Mouse (Mus musculus) thymus, postnatal 25 days (tissue): Measurements from ENCODE around the gene Gm10198.

Experiments used
- DNase-seq: peaks from one replicate; pipeline ENCODE4 v3.0.0; 2022

The Gm10198 gene

GRCm38 (mm10) chr13:111592485-111592884, at the start of gene Gm10198:
TSS of gene Gm10198 (plus strand) at chr13:111592785.
- DNase-seq: no peak

DNA sequence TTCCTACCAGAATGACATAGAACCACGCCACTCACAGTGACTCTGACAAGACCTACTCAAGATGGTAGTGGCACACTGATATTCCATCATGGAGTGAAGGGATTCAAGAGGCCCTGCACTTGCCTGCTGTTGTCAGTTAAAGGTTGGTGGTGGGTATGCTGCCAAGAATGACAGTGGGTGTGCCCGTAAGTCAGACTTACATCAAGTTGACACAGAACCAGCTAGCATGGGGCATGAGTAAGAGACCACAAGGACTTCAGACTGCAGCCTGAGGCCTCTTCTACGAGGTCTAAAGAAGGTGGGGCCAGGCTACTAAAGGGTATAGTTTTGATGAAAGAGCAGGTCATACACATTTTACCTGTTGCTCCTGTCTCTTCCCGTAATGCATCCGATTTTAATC, 47.3 kb upstream of the Gm10198 start:
- no peak for DNase-seq

GRCm38 (mm10) chr13:111552769-111553168, 39.8 kb upstream of the Gm10198 start:
- no peak for DNase-seq

DNA sequence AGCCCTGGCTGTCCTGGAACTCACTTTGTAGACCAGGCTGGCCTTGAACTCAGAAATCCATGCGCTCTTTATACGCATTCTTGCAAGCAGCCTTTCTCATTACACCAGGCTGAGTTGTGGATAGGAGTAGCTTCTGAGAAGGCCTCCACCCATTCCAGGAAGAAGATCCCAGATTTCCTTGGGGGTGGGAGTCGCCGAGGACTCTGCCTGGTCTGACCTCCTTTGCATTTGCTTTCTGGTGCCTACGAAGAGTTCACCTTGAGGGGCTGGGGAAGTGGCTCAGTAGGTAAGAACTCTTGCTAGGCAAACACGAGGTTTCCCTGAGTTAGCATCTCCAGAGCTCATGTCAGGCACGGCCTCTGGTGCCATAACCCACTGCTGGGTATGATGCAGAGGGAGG, 39.4 kb upstream of the Gm10198 start:
- DNase-seq: no peak

DNA sequence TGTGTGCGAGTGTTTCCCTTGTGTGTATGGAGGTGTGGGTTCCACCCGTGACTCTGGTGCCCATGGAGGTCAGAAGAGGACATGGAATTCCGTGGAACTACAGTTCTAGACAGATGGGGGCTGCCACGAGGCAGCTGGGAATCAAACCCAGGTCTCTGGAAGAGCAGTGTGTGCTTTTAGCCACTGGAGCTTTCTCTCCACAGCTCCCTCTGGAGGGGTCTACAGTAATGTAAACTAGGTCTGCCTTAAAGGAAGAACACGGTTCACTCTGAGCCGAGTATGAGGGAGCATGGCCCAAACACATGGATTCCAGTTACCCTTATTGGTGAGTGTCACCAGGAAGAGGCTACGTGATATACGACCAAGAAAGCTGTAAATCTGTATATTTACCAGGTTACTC, 38.6 kb upstream of the Gm10198 start:
- no peak for DNase-seq

DNA sequence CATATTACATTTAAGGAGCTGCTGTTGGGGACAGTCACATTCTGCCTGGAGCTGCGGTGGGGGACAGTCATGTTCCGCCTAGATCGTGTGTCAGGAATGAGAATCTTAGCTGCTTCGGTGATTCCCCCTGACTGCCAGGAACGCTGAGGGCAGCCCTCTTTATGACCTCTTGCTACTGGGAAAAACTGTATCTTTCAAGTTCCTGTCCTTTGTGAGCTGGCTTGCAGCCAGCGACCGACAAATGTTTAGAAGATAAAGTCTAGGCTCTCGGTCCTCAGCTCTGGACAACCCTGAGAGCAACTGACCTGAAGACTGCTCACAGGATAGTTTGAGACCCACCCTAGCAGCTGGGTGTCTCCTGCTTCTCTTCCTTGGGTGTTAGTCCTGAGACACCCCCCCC, 37.3 kb upstream of the Gm10198 start:
- no peak for DNase-seq

GRCm38 (mm10) chr13:111556375-111556774, 36.2 kb upstream of the Gm10198 start:
- DNase-seq: no peak

GRCm38 (mm10) chr13:111560152-111560551, 32.4 kb upstream of the Gm10198 start:
- DNase-seq: no peak

DNA sequence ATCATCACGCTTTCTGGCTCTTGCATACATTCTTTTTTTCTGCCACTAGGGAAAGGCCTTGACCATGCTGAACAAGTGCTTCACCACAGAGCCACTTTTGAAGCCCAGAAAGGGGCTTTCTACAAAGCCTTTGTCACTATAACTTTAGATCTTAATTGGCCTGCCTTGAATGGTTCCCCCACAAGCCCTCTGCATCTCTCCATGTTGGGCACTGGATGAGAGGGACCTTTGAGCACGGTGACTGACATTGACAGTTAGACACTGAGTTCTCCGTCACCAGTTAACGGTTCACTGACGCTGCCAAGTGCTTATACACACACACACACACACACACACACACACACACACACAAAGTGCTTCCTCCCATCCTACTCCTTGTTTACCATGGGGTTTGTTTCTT, 30.0 kb upstream of the Gm10198 start:
- DNase-seq: no peak

- DNase-seq: no peak
Measured at GRCm38 (mm10) chr13:111574196-111574595, 18.4 kb upstream of the Gm10198 start.

GRCm38 (mm10) chr13:111577177-111577576, 15.4 kb upstream of the Gm10198 start:
- no peak for DNase-seq

DNA sequence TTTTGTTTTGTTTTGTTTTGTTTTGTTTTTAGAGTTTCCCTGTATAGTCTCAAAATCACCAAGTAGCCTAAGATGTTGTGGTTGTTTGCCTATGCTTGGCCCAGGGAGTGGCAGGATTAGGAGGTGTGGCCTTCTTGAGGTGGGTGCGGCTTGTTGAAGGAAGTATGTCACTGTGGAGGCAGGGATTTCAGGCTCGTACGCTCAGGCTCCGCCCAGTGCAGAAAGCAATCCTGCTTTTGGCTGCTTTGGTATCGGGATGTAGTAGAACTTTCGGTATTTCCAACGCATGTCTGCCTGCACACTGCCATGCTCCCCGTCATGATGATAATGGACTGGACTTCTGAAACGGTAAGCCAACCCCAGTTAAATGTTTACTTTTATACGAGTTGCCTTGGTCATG, 12.5 kb upstream of the Gm10198 start:
- DNase-seq: no peak

DNA sequence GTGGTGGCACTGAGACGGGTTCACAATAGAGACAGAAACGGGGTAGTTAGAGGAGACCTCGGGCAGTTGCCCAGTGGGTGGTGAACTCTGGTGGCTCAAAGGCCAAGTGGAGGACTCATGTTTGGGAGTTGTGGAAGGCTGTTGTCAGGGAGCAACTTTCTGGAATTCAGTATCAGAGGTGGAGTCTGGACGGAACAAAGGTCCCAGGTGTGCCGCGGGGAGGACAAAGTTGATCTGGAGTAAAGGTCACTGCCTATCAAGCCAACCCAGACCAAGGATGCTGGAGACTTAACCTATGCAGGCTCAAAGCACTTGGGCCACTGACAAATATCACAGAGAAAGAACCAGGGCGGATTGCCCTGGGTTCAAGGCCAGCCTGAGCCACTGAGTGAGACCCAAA, 5.5 kb downstream of the Gm10198 start:
- DNase-seq: no peak

DNA sequence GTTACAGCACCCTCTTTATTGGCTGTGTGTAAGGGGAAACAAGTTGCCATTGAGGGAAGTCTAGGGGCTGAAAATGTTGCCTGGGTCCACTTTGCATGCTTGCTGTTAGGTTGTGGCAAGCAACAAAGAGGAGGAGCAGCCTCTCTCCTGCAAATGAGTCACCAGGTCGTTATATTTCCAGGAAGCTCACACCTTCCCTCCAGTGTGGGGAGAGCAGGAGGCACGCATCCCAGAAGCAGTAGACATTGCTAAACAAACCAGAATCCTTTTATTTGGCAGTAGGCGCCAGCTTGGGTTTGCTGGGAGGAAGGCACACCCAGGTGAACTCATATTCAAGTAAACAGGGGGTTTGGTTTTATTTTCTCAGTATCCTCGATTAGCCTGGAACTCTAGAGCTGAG, 8.8 kb downstream of the Gm10198 start:
- no peak for DNase-seq

- no peak for DNase-seq
Measured at GRCm38 (mm10) chr13:111604826-111605225, 12.2 kb downstream of the Gm10198 start.

- DNase-seq: no peak
Measured at GRCm38 (mm10) chr13:111616168-111617125, 23.9 kb downstream of the Gm10198 start.

- DNase-seq: no peak
Measured at GRCm38 (mm10) chr13:111620433-111620832, 27.8 kb downstream of the Gm10198 start.

GRCm38 (mm10) chr13:111622425-111622824, 29.8 kb downstream of the Gm10198 start:
- DNase-seq: no peak

- no peak for DNase-seq
Measured at GRCm38 (mm10) chr13:111623112-111623511, 30.5 kb downstream of the Gm10198 start.

DNA sequence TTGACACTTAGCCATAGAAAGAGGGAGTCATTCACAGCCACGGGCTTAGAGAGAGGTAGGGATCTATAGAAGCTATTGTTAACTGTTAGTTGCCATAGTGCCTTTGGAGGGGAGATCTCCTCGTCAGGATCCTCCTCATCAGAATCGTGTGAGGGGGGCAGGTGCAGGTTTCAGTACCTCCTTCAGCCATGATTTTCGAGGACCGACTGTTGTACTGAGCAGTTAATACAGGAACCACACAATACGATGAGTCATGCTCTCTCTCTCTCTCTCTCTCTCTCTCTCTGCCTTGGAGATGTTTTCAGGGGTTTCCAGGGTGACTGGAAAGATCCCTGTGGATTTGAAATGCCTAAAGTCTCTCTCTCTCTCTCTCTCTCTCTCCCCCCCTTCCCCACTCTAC, 31.5 kb downstream of the Gm10198 start:
- DNase-seq: no peak

- peak; percentile 56 for DNase-seq
Measured at GRCm38 (mm10) chr13:111634163-111635160, 41.9 kb downstream of the Gm10198 start.

DNA sequence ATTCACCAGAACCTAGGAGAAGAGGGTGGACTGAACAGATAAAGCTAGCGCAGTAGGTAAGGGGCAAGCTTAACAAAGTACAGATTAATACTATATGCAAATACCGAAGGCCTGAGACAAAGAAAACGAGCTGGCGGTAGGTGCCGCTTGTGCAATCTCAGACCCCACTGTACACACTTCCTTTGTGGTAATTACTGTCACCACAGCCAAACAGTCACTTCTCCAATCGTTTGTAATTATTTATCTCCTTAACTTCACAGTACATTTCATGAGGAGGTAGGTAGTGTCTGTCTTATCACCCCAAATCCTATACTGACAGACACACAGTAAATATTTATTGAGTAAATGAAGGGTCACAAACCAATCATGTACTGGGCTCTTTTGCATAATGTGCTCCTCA, 47.7 kb downstream of the Gm10198 start:
- DNase-seq: no peak
